Mouse (Mus musculus): ENCODE measurements around the gene Glipr1l1.
A peak's percentile ranks its signal among the peaks of the same experiment; 100 is the strongest.
"Not testable (repeated sequence)": the region's sequence is repeated elsewhere in the genome, so short reads cannot be mapped to it uniquely, and the experiment has no call there.

Glipr1l1 gene

GRCm38 (mm10) chr10:112059702-112060582 lies at the start of gene Glipr1l1:
Gene Glipr1l1, plus strand, starts transcription at chr10:112060189.
- peak; percentile 37 for DNase-seq (ENCODE audit: low spot score)

DNA sequence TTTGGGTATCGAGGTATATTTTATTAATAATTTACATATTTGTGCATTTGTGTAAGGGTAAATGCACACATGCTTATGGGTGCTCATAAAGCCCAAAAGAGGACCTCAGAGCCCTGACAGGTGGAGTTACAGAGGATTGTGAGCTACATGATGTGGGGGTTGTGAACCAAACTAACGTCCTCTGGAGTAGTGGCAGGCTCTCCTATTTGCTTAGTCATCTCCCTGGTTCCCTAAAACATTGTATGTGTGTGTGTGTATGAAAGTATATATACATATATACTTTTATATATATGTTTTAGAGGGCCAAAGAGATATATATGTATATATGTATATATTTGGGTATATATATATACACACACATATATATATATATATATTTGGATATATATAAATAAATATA lies 36.4 kb upstream of the Glipr1l1 start:
- no peak for DNase-seq (ENCODE audit: low spot score)

- DNase-seq (ENCODE audit: low spot score), result not testable (repeated sequence)
These were observed 31.3 kb upstream of the Glipr1l1 start for GRCm38 (mm10) chr10:112028689-112029088.

DNA sequence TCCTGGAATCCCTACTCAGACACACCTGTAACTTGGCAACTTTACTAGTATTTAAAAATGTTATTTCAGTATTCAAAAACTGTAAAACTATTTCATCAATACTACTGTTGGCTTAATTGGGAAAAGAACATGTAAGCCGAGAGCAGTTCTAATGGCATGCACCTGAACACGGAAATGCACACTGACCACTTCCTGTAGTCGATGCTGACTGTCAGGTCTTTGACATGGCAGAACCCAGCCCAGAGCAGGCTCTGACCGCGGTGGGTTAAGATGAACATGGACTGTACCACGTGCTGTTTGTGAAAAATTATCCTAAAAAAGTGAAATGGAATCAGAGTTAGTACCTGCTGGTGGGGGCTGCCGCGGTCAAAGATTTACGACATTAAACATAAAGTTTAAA lies 16.5 kb upstream of the Glipr1l1 start:
- not testable (repeated sequence) for DNase-seq (ENCODE audit: low spot score)

DNA sequence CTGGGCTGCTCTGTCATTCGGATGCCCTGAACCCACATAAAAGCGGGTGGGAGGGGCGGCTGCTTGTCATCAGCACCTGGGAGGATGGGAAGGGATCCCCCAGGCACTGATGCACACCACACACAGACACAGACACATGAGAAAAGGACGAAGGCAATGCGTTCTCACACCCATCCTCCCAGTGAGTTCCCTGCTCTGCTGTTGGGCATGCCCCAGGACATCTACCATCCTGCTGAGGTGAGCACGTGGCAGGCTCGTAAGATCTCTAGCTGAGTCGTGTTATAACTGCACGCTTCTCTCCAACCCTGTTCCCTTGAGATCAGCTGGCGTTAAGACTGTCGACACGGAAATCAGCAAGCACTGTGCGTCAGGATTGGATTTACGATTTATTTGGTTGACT lies 15.7 kb upstream of the Glipr1l1 start:
- DNase-seq (ENCODE audit: low spot score), result not testable (repeated sequence)

DNA sequence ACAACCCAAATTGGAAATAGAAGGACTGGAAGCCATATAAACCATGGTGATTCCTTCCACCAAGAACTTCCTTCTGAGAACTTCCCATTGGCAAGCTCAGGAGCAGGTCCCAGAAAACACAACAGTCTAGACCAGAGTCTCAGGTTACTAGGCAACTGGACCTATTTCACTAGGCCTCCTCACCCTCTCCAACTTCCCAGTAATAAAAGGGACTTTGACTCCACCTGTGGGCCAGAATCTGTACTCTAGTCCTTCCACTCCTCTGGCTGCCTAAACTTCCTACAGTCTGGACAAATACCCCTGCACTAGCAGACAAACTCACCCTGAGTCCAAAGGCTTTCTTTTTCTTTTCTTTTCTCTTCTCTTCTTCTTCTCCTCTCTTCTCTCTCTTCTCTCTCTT lies 8.8 kb upstream of the Glipr1l1 start:
- no peak for DNase-seq (ENCODE audit: low spot score)

DNA sequence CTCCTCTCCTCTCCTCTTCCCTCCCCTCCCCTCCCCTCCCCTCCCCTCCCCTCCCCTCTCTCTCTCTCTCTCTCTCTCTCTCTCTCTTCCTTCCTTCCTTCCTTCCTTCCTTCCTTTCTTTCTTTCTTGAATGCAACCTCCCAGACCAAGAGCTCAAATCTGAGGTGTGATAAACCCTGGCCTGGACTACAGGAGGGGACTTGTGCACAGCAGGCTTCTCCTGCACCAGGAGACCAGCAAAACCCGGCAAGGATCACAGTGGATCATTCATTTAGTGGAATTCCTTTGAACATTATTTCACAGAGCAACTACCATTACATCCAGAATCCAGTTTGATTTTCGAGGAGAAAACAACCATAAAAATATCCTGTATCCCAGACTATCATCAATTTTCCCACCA lies 8.0 kb upstream of the Glipr1l1 start:
- not testable (repeated sequence) for DNase-seq (ENCODE audit: low spot score)

GRCm38 (mm10) chr10:112060583-112060934 lies 570 bp downstream of the Glipr1l1 start:
- not testable (repeated sequence) for DNase-seq (ENCODE audit: low spot score)

DNA sequence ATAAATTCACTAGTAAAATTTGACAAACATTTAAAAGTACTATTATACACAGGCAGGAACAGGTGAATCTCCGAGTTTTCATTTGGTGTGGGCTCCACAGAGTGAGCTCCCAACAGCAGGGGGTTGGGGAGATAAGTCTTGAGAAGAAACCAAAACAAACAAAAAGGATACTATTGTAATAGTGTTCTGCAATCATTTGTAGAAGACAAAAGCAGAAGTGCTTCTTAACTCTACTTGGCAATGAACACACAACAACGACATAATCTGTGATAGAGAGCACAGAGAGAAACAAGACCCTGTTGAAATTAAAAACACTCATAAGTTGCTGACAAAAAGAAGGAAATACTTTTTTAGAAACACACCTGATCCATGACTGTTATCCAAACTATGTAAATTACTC lies 20.1 kb downstream of the Glipr1l1 start:
- no peak for DNase-seq (ENCODE audit: low spot score)

GRCm38 (mm10) chr10:112083157-112083556 lies 23.2 kb downstream of the Glipr1l1 start, which contains the start of gene Glipr1l2:
Gene Glipr1l2, plus strand, starts transcription at chr10:112083354.
- DNase-seq (ENCODE audit: low spot score), result no peak

GRCm38 (mm10) chr10:112105785-112106184 lies 45.8 kb downstream of the Glipr1l1 start:
- DNase-seq (ENCODE audit: low spot score), result peak; percentile 22

- DNase-seq (ENCODE audit: low spot score), result no peak
These were observed 50.4 kb downstream of the Glipr1l1 start for GRCm38 (mm10) chr10:112110401-112110800.

GRCm38 (mm10) chr10:112125090-112125489 lies 65.1 kb downstream of the Glipr1l1 start:
- not testable (repeated sequence) for DNase-seq (ENCODE audit: low spot score)

DNA sequence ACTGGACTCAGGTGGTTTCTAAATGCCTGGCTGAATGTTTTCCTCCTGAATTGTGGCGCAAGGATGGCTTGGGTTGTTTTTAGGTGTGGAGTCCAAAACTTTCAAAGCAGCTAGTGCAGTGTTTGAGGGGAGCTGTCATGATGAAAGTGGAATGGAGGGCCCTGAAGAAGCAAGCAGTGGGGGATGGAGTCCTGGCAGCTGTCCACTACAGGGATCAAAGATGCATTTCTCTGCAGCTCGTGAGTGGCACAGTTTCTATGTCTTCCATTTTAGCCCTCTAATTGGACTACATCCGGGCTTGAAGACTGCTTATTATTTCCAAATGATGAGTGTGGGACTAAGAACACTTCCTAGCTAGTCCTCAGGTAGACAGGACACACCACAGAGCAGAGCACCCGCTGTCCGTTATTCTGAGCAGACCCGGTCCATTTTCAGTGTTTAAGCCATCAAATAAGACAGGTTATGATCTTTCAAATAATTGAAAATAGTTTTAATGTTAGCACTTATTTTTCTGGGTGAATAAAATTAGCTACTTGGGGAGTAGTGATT lies 67.8 kb downstream of the Glipr1l1 start:
- DNase-seq (ENCODE audit: low spot score), result not testable (repeated sequence)
